8 mouse cellular contexts compared by ENCODE assay signal in the genomic region with DNA sequence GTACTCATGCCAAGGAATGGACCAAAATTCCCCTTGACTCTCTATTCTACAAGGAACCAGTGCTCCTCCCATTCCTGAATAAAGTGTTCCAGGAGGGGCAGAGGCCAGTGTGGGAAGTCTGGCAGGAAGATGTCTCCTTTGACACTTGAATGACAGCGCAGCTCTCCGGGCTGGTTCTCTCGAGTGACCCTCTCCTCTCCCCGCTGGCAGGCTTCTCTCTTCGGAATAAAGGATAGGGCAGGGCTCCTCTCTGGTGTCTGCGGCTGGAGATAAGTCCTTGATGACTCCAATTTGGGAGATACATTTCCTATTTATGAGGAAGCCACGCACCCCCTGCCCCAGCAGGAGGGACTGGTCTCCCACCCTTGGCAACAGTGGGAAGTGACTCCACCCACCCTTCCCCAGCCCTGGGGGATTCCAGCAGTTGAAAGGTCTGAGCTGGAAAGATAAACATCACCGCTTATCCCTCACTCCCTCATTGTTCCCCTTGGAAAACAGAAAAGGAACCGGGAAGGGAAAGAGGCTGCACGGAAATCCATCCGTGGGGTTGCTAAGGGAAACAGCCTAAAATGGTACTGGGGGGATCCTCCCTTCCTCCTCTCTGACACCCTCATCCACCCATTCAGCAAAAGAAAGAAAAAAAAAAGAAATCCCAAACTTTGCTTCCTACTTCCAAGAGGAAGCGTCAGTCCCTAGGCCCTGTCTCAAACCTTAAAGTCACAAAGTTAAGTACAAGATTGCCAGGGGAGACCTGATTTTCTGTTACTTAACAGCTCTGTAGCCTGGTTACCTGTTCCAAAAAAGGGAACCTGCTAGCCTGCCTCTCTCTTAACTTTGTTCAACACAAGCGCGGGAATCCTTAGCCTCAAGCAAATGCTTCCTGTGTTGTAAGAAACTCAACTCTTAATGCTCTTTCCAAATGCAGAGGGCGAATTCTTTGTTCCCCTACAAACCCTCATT. TPM values are rescaled to one million over a fixed set of nuclear protein-coding genes. Genes with fewer than 3 reads are reported as not detected.
A peak's percentile ranks its signal among the peaks of the same experiment; 100 is the strongest.
DNase-seq lines count a peak whose midpoint lies in the region; ATAC-seq lines count a peak whose summit lies in the region.

No protein-coding gene starts in this region.

- H3K27ac ChIP-seq in intestine, embryonic 16.5 days (ENCODE audit: low read length), result no peak overlapping the region; the same call in 1 of the 2 replicates
- no peak overlapping the region for H3K27ac ChIP-seq in liver, embryonic 16.5 days (ENCODE audit: low read length)
- no peak overlapping the region for H3K27ac ChIP-seq in neural tube, embryonic 15.5 days (replicated peaks)

- no peak overlapping the region for H3K4me3 ChIP-seq in intestine, embryonic 16.5 days (ENCODE audit: low read length)
- no peak overlapping the region for H3K4me3 ChIP-seq in liver, embryonic 16.5 days (ENCODE audit: low read depth, low read length)
- no peak overlapping the region for H3K4me3 ChIP-seq in neural tube, embryonic 15.5 days (replicated peaks)

- 27% methylated on average over 15 of the region's 15 CpGs for WGBS in intestine, embryonic 16.5 days
- 17% methylated on average over 15 of the region's 15 CpGs for WGBS in liver, embryonic 16.5 days (ENCODE audit: insufficient replicate concordance)
- WGBS in neural tube, embryonic 15.5 days, result 24% methylated on average over 15 of the region's 15 CpGs

- no peaks in the 10 kb centered on the region for H3K36me3 ChIP-seq in intestine, embryonic 16.5 days (ENCODE audit: control insufficient read depth, insufficient read depth, low read length)
- H3K36me3 ChIP-seq in liver, embryonic 16.5 days (ENCODE audit: control insufficient read depth, insufficient read depth), result no peaks in the 10 kb centered on the region
- H3K36me3 ChIP-seq in neural tube, embryonic 15.5 days, result no peaks in the 10 kb centered on the region

- no peak overlapping the region for H3K4me2 ChIP-seq in intestine, embryonic 16.5 days (ENCODE audit: low read depth, low read length)
- no peak overlapping the region for H3K4me2 ChIP-seq in liver, embryonic 16.5 days (ENCODE audit: low read depth, low read length)
- H3K4me2 ChIP-seq in neural tube, embryonic 15.5 days, result peak overlapping the region; percentile 13; the same call in 1 of the 2 replicates

- H3K27me3 ChIP-seq in intestine, embryonic 16.5 days (replicated peaks; ENCODE audit: control insufficient read depth, insufficient read depth, low read length), result no peaks in the 10 kb centered on the region
- H3K27me3 ChIP-seq in liver, embryonic 16.5 days (ENCODE audit: control insufficient read depth, insufficient read depth, low read depth, low read length), result no peaks in the 10 kb centered on the region
- H3K27me3 ChIP-seq in neural tube, embryonic 15.5 days (replicated peaks), result no peaks in the 10 kb centered on the region

- H3K9ac ChIP-seq in intestine, embryonic 16.5 days (ENCODE audit: low read depth, low read length), result no peak overlapping the region
- H3K9ac ChIP-seq in liver, embryonic 16.5 days (ENCODE audit: low read depth, low read length), result no peak overlapping the region
- H3K9ac ChIP-seq in neural tube, embryonic 15.5 days (replicated peaks), result no peak overlapping the region

- H3K9me3 ChIP-seq in intestine, embryonic 16.5 days (ENCODE audit: control insufficient read depth, low read length), result no peaks in the 10 kb centered on the region
- no peaks in the 10 kb centered on the region for H3K9me3 ChIP-seq in liver, embryonic 16.5 days (replicated peaks; ENCODE audit: control insufficient read depth, low read length)
- no peaks in the 10 kb centered on the region for H3K9me3 ChIP-seq in neural tube, embryonic 15.5 days (replicated peaks)

- ATAC-seq in intestine, embryonic 16.5 days, result peak; percentile 43
- ATAC-seq in liver, embryonic 16.5 days (ENCODE audit: low read depth), result peak; percentile 52
- no peak for ATAC-seq in neural tube, embryonic 15.5 days (ENCODE audit: low FRiP score)
- ATAC-seq in erythroid progenitor cell, adult 5-6 weeks (replicated peaks; ENCODE audit: low FRiP score, poor library complexity, severe bottlenecking), result no peak

- H3K4me1 ChIP-seq in intestine, embryonic 16.5 days (ENCODE audit: control insufficient read depth, insufficient read depth, low read length), result peaks cover 14% of the 10 kb centered on the region
- H3K4me1 ChIP-seq in liver, embryonic 16.5 days (ENCODE audit: control insufficient read depth, low read depth, low read length), result no peaks in the 10 kb centered on the region
- peaks cover 25% of the 10 kb centered on the region for H3K4me1 ChIP-seq in neural tube, embryonic 15.5 days

- peak; percentile 9 for DNase-seq in retina, postnatal 1 day
- no peak for DNase-seq in retina, embryonic 14.5 days (ENCODE audit: low spot score)
- DNase-seq in gastrocnemius, postnatal 10 days, result peak; percentile 13
- no peak for DNase-seq in adipocyte (ENCODE audit: low spot score)

RNA-seq across cellular contexts. Expression of a gene that starts 15.7 kb away (rescaled TPM):
- not detected for total RNA-seq in gastrocnemius, postnatal 10 days (2021)
- polyA plus RNA-seq in intestine, embryonic 16.5 days (2015; fragmentation: Nextera tagmentation; extraction: Ambion mirVana), result 0.13 TPM in 1 of 2 replicates, not detected in the other
- polyA plus RNA-seq in liver, embryonic 16.5 days (2015; fragmentation: Nextera tagmentation; extraction: Ambion mirVana), result not detected in 2 replicates
- polyA plus RNA-seq in neural tube, embryonic 15.5 days (2015; fragmentation: Nextera tagmentation; extraction: Ambion mirVana), result 0.67 and 1.6 TPM in 2 replicates
- total RNA-seq in erythroid progenitor cell, adult 5-6 weeks (2015; ENCODE audit: low replicate concordance), result not detected in 2 replicates
- not detected in 2 replicates for total RNA-seq in erythroid progenitor cell, adult 5-6 weeks (2017; ENCODE audit: low replicate concordance)

Comparison
In these comparisons a context has a peak if more than half of its experiments do, and no peak if none do; other contexts are left out.
1. DNase-seq: peak in retina, postnatal 1 day (single experiment) and gastrocnemius, postnatal 10 days (single experiment); none in retina, embryonic 14.5 days (single experiment) and adipocyte (single experiment).
2. ATAC-seq: peak in intestine, embryonic 16.5 days (single experiment) and liver, embryonic 16.5 days (single experiment); none in neural tube, embryonic 15.5 days (single experiment) and erythroid progenitor cell, adult 5-6 weeks (single experiment).